Mouse (Mus musculus): ENCODE data around the gene Tedc2.

DNA sequence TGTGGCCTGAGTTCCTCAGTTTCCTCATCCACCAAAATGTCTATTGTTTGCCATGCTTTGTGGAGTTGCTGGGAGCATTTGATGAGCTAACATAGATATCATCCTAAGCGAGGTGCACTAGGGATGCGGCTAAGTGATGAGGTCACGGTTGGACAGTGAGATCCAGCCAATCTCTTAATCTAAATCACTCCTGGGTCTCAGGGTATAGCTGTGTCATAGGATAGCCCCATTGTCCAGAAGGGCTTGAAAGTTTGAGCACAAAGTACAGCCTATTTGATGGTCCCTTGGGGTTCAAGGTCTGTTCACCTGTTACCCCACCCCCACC is 10.8 kb downstream of the Tedc2 start:
- TF ChIP-seq POLR2A (IDR thresholded peaks at IDR 0.05; ENCODE audit: borderline replicate concordance, extremely low read depth, low read depth, low read length) (no peak), CTCF (IDR thresholded peaks at IDR 0.05; ENCODE audit: insufficient read depth, low read length) (no peak)
